Mouse (Mus musculus) small intestine, adult 2 months (tissue): ENCODE measurements around the gene Nnmt. TPM values are rescaled to one million over a fixed set of nuclear protein-coding genes. Genes with fewer than 3 reads are reported as not detected.

Experiments
- H3K27ac ChIP-seq: fragments of 200-500 bp; 2 replicates; pipeline ENCODE4 v1.5.1; 2012; ENCODE audit warnings: low read depth, low read length, control low read depth, inconsistent platforms; ENCODE audit not compliant: insufficient read depth
- H3K27me3 ChIP-seq: fragments of 200-500 bp; 2 replicates; pipeline ENCODE4 v1.6.1; 2012; ENCODE audit warnings: mild to moderate bottlenecking, moderate library complexity, low read length, inconsistent platforms; ENCODE audit not compliant: control insufficient read depth, insufficient read depth
- H3K36me3 ChIP-seq: fragments of 200-500 bp; 2 replicates; pipeline ENCODE4 v1.6.1; 2012; ENCODE audit warnings: mild to moderate bottlenecking, low read length, control low read depth, inconsistent platforms; ENCODE audit not compliant: control insufficient read depth, insufficient read depth
- H3K4me1 ChIP-seq: fragments of 200-500 bp; 2 replicates; pipeline ENCODE4 v1.6.1; 2012; ENCODE audit warnings: low read length, inconsistent platforms, mixed read lengths; ENCODE audit not compliant: control insufficient read depth, insufficient read depth, insufficient read length
- H3K4me3 ChIP-seq: fragments of 200-500 bp; 2 replicates; pipeline ENCODE4 v1.5.1; 2012; ENCODE audit warnings: low read depth, mild to moderate bottlenecking, control low read depth, inconsistent platforms, low read length, moderate library complexity
- CTCF ChIP-seq: fragments of 200-500 bp; IDR thresholded peaks from 2 replicates; pipeline ENCODE4 v1.5.1; 2012; ENCODE audit warnings: low read depth, mild to moderate bottlenecking, control low read depth, inconsistent platforms, low read length, moderate library complexity, mixed read lengths; ENCODE audit not compliant: insufficient replicate concordance, insufficient read length; ENCODE audit errors: extremely low read depth
- POLR2A ChIP-seq: fragments of 200-500 bp; IDR thresholded peaks from 2 replicates; pipeline ENCODE4 v1.6.1; 2012; ENCODE audit warnings: low read depth, mild to moderate bottlenecking, control low read depth, inconsistent platforms, low read length, moderate library complexity
- WGBS: fragments of 180-500 bp; shearing (Covaris S2); methylation state at CpG from one replicate; pipeline ENCODE4 v1.1.7; 2018; 5-methylcytosine and 5-hydroxymethylcytosine counted together
- polyA plus RNA-seq: library from polyadenylated mRNA; depleted of rRNA; stranded (reverse); fragments of >200 nt; gene quantifications from 2 replicates; pipeline ENCODE4 v1.2.3, GENCODE M21; 2012

Gene Nnmt
- polyA plus RNA-seq, 1 experiment, result 0.77 TPM

DNA sequence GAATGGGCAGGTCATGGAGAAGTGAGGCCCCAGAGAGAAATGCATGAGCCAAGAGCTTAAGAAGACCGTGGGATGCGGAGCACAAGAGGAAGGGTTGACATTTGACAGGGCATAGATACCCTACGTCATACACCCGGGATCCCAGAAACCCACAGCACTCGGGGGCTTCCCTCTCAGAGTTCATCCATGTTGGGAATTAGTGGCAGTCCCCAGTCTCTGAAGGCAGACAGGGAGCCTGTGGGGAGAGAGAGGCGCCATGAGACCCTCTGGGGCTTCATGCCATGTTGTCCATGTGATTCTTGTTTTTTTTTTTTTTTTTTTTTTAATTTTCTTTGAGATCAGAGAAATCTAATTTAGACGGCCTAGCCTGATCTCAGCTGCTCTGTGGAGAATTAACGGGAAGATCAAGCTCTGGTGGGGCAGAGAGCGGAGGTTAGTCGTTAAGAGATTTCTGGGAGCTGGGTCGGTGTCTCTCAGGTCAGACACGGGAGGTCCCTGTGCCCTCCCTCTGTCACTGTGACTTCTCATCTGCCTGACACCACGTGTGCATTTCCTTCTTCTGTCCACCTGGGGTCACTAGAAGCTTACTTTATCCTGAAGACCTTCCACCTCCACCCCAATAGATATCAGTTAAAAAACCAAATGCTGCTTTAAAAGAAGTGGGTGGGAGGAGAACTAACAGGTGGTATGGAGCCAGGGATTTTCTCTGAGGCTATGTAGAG lies 40.1 kb upstream of the Nnmt start:
- no peak for TF ChIP-seq POLR2A
- TF ChIP-seq CTCF, result peak; percentile 36; the same call in 1 of the 2 replicates
- no peaks in the 10 kb centered on the region for H3K36me3 ChIP-seq
- 50% methylated on average over 13 of the region's 13 CpGs for WGBS
- no peak overlapping the region for H3K4me3 ChIP-seq
- no peak overlapping the region for H3K27ac ChIP-seq
- H3K27me3 ChIP-seq, result no peaks in the 10 kb centered on the region
- no peaks in the 10 kb centered on the region for H3K4me1 ChIP-seq

DNA sequence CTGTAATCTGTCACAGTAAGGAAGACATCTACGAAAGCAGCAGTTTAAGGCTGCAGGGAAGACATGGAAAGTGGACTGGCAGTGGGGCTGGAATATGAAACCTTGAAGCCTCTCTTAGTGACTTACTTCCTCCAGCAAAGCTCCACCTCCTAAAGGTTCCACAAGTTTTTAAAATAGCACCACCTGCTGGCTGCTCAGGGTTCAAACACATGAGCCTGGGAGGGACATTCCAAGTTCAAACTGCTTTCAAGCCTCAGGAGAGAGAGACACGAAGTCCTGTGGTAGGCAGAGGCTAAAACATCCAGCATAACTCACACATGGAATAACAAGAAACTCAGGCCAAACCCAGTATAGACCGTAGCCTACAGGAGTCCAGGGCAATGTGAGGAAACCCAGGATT lies 39.4 kb upstream of the Nnmt start:
- TF ChIP-seq POLR2A (no peak), CTCF (no peak)
- H3K4me1 ChIP-seq, result no peaks in the 10 kb centered on the region
- H3K4me3 ChIP-seq, result no peak overlapping the region
- WGBS, result 82% methylated on average over 3 of the region's 3 CpGs
- no peak overlapping the region for H3K27ac ChIP-seq
- no peaks in the 10 kb centered on the region for H3K36me3 ChIP-seq
- H3K27me3 ChIP-seq, result no peaks in the 10 kb centered on the region

DNA sequence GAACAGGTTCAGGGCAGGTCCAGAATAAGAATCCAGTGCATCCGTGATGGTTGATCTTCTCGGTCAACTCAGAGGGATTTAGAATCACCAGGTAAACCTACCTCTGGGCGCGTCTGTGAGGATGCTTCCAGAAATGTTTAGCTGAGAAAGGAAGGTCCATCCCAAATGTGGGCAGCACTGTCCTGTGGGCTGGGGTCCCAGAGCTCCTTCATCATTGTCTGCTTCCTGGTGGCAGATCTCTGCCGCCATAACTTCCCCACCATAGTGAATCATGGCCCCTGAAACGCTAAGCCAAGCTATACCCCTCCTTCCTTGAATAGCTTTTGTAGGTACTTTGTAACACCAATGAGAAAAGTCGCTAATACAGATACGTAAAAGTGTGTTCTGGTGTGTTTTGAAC lies 36.7 kb upstream of the Nnmt start:
- H3K27me3 ChIP-seq, result 0 out of 2 replicates have a peak, but pooled peaks cover 3% of the 10 kb centered on the region
- H3K4me3 ChIP-seq, result no peak overlapping the region
- no peaks in the 10 kb centered on the region for H3K4me1 ChIP-seq
- no peak overlapping the region for H3K27ac ChIP-seq
- H3K36me3 ChIP-seq, result no peaks in the 10 kb centered on the region
- TF ChIP-seq POLR2A (no peak), CTCF (no peak)
- 90% methylated on average over 8 of the region's 8 CpGs for WGBS

DNA sequence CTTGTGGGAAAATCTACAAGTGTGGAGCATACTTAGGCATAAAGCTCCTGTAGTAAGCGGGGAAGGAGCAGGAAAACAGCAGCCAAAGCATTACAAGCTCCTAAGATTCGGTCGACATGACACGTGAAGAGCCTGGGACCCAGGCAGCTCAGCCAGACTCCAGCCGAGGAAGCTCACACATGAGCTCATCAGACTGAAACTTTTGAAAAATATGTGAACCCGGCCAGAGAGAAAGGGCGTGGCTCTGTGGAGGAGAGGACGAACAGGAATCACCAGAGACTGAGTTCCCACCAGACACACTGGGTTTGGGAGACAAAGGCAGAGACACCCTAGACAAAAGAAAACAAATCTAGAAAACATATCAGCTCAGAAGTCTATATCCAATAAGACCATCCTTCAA lies 35.9 kb upstream of the Nnmt start:
- no peak overlapping the region for H3K4me3 ChIP-seq
- H3K36me3 ChIP-seq, result no peaks in the 10 kb centered on the region
- no peaks in the 10 kb centered on the region for H3K4me1 ChIP-seq
- no peak overlapping the region for H3K27ac ChIP-seq
- 60% methylated on average over 8 of the region's 8 CpGs for WGBS
- no peak for TF ChIP-seq CTCF
- no peak for TF ChIP-seq POLR2A
- H3K27me3 ChIP-seq, result 0 out of 2 replicates have a peak, but pooled peaks cover 3% of the 10 kb centered on the region

DNA sequence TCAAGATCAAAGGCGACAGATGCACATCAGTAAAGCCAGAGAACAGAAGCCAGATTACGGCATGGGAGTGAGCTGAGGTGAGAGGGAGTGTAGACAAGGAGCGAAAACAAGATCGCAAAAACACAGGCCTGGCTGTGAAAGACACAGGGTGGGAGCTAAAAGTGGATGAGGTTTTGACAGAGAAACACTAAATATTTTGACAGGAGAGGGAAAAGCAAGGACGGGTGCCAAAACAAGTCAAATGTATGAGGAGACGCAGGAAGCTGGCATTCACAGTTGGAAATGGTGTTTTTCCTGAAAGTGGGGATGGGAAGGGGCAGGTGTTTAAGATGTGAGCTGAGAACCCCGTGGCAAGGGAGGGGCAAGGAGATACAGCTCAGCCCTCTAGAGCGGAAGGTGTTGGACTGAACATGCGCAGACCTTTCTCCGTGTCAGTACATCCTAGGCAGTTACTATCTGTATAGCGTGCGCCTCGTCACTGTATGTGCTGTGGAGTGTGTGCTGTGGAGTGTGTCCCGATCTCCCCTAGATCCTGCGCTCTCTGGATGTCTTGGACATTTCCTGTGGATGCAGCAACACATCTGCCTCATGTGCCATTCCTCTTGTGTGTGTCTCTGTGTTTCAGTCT lies 33.3 kb upstream of the Nnmt start:
- TF ChIP-seq CTCF, result no peak
- Histone ChIP-seq H3K36me3 (no peaks in the 10 kb centered on the region), H3K4me3 (no peak overlapping the region), H3K27ac (no peak overlapping the region), H3K4me1 (no peaks in the 10 kb centered on the region), H3K27me3 (0 out of 2 replicates have a peak, but pooled peaks cover 3% of the 10 kb centered on the region)
- 51% methylated on average over 15 of the region's 15 CpGs for WGBS

DNA sequence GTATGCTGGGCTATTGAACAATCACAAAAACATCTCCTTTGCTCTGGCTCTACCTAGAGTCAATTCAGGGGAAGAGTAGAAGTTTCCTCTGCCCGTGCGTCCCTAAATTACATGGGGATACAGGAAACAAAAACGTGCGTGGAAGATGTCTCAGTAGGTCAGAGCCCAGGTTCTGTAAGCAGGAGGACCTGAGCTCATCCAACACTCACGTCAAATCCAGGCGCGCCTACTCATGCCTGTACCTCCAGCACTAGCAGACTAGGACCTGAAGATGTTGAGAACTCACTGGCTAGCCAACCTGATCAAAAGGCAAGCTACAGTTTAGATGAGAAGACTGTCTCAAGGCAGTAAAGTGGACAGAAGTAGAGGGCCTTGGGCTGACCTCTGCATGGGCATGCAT lies 32.2 kb upstream of the Nnmt start:
- Histone ChIP-seq H3K36me3 (no peaks in the 10 kb centered on the region), H3K4me1 (no peaks in the 10 kb centered on the region; the same call in 1 of the 2 replicates), H3K27ac (no peak overlapping the region), H3K27me3 (0 out of 2 replicates have a peak, but pooled peaks cover 3% of the 10 kb centered on the region), H3K4me3 (no peak overlapping the region)
- TF ChIP-seq CTCF (no peak), POLR2A (no peak)
- WGBS, result 84% methylated on average over 7 of the region's 7 CpGs

DNA sequence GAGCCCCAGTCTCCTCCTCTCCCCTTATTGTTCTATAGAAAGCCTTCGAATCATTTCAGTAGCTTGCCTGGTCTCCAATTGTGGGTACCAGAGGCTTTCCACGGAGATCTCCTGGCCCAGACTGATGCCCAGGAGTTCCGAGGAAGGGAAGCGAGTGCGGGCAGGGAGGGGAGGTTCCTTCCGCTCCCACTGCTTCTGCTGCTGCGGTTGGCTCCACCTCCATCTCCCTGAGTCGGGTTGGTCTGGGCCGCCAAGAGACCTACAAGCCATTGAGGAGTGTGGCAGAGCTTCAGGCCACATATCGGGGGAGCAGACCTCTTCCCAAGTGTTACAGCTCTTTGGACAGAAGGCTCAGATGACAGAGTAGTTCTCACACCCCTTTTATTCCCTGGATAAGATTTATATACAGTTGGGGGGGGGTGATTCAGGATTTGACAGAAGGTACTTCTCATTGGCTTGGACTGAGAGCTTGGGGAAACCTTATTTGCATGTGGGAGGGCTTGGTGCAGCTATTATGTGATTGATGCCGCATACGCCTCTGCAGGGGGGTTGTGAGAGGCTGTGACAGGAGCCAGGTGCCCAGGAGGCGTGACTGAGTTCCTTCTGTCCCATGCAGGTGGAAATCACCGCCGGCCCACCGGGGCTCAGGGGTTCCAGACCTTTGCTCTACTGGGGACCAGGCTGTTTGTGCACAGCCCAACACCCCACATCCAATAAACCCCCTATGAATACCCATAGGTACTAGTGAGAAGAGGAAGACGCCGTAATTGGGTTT lies 30.8 kb upstream of the Nnmt start:
- Histone ChIP-seq H3K4me3 (no peak overlapping the region), H3K4me1 (no peaks in the 10 kb centered on the region; the same call in 1 of the 2 replicates), H3K27me3 (0 out of 2 replicates have a peak, but pooled peaks cover 3% of the 10 kb centered on the region), H3K36me3 (no peaks in the 10 kb centered on the region), H3K27ac (no peak overlapping the region)
- TF ChIP-seq POLR2A, result no peak
- TF ChIP-seq CTCF, result no peak
- 35% methylated on average over 18 of the region's 18 CpGs for WGBS
